Mouse (Mus musculus) urinary bladder, adult 2 months (tissue): ENCODE results near the gene Arrdc4. TPM values are rescaled to one million over a fixed set of nuclear protein-coding genes. Genes with fewer than 3 reads are reported as not detected.

ENCODE experiments used
- DNase-seq: peaks from one replicate; pipeline ENCODE4 v3.0.0; 2022; ENCODE audit warnings: low spot score
- polyA plus RNA-seq: library from polyadenylated mRNA; depleted of rRNA; stranded (reverse); fragments of >200 nt; gene quantifications from 2 replicates; pipeline ENCODE4 v1.2.3, GENCODE M21; 2012; rRNA removed

Arrdc4 gene
- 17.2 and 18.3 TPM in 2 replicates for polyA plus RNA-seq

DNA sequence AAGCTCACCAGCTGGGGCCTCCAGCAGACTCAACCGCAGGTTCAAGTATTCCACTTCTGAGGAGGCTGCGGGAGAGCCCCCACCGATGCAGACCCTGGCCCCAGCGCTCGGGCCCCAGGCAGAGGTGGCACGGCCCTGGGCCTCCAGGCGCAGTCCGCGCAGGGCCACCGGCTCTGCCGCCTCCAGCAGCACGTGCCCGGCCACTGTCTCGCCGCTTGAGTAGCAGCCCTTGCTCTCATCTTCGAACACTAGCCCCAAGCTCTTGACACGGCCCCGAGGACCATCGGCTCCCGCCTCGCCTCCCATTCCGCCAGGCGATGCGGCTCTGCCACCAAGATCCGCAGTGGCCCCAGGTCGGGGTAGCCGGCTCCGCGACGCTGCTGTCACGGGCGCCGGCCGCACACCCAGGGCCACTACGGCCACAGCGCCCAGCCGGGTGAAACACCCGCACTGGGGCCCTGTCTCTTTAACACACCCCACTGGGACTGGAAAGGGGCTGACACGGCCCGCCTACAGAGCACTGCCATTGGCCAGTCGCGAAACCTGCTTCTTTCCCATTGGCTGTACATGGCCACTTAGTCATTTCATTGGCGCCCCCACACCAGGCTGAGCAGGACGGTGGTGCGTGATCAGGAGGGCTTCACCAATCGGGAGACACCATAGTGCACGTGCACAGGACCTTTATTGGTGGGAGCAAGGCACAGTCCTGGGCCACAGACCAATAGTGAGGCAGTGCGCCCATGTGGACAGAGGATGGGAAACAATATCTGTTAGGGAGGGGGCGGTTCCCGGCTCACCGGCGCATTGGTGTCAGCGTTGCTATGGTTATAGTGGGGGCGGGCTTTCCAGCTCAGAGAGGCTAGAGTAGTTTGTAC, at the start of gene Arrdc4:
Gene Arrdc4, minus strand, starts transcription at position 481 of the 875 bp plus-strand sequence.
- peak; percentile 98 for DNase-seq

DNA sequence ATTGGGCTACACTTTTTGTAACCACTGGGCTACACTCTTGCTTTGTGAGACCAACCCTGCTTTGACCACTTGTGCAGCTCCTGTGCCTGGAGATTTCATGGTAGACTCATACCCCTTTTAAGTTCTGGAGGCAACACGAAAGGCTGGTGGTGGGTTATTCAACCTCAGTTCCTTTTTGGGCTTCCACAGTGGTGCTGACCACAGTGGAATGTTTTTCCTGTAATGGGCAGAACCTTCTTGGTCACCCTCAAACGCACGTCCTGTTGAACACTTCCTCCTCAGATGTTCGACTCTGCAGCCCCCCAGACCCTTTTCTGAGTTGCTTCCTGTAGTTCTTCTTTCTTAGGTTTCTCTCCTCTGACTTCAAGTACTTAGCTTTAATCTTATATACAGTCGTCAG, 46.5 kb upstream of the Arrdc4 start:
- DNase-seq = no peak

GRCm38 (mm10) chr7:68788711-68789110, 39.7 kb upstream of the Arrdc4 start:
- no peak for DNase-seq

- no peak for DNase-seq
Observed at GRCm38 (mm10) chr7:68771757-68772094, 22.7 kb upstream of the Arrdc4 start.

GRCm38 (mm10) chr7:68770894-68771756, 22.1 kb upstream of the Arrdc4 start:
- DNase-seq = no peak

- no peak for DNase-seq
Observed at GRCm38 (mm10) chr7:68765926-68766325, 16.9 kb upstream of the Arrdc4 start.

DNA sequence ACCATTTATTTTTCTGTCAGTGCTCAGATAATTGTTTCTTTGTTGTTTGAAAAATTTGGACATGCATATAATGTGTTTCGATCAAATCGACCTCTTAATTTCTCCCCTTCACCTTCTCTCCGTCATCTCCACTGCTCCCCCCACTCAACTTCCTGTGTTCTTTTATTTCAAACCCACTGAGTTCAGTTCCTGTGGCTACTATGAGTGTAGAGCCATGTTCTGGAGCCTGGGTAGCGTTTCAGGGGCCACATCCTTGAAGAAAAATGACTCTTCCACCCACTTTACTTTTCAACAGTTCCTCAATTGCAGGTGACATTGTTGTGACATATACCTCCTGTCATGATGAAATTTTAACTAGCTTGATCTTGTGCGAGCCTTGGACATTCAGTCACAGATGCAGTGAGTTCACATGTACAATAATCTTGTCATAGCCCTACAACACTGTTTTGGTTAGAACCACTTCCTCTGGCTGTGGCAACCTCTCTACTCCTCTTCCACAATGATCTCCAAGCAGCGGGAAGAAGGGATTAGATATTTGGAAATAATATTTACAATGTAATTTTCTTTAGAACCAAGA, 10.2 kb upstream of the Arrdc4 start:
- no peak for DNase-seq

DNA sequence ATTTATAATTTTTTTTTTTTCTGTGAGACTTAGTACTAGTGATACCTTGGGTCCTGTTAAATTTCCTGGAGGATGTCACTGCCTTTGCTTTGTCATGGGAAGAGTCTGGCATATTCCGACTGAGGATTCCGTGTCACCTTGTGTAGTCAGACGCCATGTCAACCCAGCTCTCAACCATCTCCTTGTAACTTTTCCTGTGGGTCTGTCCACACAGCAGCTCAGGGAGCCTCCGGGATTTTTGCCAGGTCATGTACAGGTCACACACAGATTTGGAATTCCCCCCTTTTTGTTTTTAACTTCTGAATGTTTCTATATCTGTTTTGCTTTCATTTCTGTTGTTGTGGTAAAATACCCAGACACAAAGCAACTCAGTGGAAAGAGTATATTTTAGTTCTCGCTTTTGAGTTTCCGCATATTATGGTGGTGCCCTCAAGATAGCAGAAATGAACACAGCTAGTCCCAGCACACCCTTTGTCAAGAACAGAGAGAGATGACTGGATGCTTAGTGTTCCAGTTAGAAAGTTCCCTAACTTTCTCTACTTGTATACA, 7.7 kb upstream of the Arrdc4 start:
- DNase-seq = no peak

GRCm38 (mm10) chr7:68749919-68750318, 878 bp upstream of the Arrdc4 start:
- no peak for DNase-seq

- no peak for DNase-seq
Observed at GRCm38 (mm10) chr7:68748361-68748760, 680 bp downstream of the Arrdc4 start.

GRCm38 (mm10) chr7:68744616-68745015, 4.4 kb downstream of the Arrdc4 start:
- DNase-seq = no peak

GRCm38 (mm10) chr7:68744206-68744605, 4.8 kb downstream of the Arrdc4 start:
- no peak for DNase-seq

DNA sequence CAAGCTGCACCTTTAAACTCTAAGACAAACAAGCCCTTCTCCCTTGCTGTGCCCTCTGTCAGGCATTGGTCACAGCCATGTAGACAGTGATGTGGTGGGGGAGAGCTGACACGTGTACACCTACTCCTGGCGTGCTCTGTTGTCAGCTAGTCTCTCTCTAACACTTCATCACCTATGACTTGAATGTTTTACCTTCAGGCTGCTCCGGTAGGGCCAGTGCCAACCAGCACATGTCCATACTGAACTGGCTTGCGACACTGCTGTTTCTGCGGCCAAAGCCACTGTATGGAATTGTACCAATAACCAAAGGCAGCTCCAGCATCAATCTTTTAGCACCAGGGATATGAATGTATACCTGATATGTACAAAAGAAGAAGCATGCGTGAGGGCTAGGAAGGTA, 8.3 kb downstream of the Arrdc4 start:
- DNase-seq = no peak

DNA sequence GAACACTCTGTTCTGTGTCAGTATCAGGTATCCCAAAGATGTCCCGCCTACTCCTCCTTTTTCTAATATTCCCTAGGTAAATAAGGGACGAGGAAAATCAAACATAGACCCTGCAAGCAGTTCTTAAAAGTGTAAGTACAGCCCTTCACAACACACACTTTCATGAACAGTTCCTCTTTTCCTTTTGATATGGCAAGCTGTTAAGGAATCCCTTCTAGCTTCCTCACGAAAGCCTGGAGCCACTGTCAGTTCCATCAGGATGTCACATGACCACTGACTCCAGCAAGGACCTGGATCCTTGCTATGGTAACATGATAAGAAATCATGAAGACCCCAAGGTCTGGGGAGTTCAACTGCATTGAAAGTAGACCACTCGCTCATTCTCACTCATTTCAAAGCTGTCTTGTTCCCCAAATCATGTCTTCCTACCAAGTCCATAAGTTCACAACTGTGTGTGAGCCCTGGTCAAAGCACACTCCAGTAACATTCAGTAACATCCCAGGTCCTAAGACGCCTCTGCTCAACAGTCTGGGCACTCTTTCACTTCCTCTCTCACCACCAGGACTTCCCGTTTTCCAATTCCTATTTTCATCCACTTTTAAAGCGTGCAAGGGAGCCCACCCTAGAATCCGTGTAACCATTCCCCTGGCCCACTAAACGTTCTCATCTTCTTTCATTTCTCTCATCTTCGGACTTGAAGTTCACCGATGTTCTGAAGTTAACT, 10.2 kb downstream of the Arrdc4 start:
- DNase-seq = no peak

- DNase-seq = no peak
Observed at GRCm38 (mm10) chr7:68726380-68726779, 22.7 kb downstream of the Arrdc4 start.

GRCm38 (mm10) chr7:68724711-68725110, 24.3 kb downstream of the Arrdc4 start:
- DNase-seq = no peak

DNA sequence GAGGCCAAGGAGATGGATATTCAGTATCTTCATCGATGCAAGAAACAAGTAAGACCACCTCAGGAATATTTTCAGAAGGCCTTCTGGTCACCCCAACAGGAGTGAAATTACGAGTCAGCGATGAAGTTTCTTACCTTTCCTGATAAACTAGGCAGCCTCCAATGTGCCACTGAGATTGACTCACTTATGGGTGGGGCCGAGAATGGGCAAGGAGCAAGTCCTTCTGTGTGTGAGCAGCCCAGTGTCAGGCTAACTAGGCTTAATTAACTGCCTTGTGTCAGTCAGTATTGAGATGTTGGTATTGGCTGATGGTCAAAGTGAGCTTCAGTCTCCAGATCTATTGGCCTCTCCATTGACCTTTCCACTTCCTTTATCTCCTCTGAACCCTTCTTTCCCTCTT, 27.5 kb downstream of the Arrdc4 start:
- no peak for DNase-seq

GRCm38 (mm10) chr7:68717988-68718387, 31.1 kb downstream of the Arrdc4 start:
- no peak for DNase-seq

GRCm38 (mm10) chr7:68717498-68717897, 31.5 kb downstream of the Arrdc4 start:
- peak; percentile 41 for DNase-seq

- no peak for DNase-seq
Observed at GRCm38 (mm10) chr7:68716926-68717325, 32.1 kb downstream of the Arrdc4 start.

DNA sequence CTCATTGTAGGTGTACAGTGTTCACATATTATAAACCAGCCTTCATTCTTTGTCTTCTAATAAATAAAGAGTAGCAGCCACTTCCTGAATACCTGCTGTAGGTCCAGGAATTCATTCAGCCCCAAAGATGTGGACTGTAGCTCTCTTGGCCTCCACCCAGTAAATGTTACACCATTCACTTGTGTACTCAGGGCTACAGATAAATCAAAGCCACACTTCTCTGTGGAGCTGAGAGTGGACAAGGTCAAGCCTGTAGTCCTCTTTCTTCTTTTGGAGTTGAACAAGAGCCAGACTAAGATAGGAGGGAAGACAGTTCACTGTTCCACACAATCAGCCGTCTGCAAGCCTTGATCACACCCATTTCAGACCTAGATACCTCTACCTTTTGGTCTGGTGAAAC, 36.1 kb downstream of the Arrdc4 start:
- DNase-seq = no peak

GRCm38 (mm10) chr7:68712425-68712824, 36.6 kb downstream of the Arrdc4 start:
- no peak for DNase-seq
